Mouse (Mus musculus): ENCODE data around the gene Rb1.

Rb1 gene

DNA sequence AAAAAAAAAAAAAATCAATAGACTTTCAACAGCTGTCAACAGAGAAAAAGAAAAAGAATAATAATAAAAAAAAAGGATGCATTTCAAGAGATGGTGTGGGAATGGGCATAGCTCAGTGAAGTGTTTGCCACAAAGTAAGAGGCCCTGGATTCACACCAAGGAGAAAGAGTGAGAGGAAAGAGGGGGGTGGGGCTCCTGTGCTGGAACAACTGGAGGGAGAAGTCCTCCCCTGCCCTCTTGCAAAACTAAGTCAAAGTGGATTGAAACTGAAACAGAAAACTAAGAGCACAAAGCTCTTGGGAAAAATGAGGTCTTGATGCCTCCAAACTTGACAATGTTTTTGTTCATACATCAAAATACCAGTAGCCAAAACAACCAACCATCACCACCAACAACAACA lies 116.4 kb downstream of the Rb1 start:
- no peak for DNase-seq (ENCODE audit: low read depth, low spot score)

DNA sequence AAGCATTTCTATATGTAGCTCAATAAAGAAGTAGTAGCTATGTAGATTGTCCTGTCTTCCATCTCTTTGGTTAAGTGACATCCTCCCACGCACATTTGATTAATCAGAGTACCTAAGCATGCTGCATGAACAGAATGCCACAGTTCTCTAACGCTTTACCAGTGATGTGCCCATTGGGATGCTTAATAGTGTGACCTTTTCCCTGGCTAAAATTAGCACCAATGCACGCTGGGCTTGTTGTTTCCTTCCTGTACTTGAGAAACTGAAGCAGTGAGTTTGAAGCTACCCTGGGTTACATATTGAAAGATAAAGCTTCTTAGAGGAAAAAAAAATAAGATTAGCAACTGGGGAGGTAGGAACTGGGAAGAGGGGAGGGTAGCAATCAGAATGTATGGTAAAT lies 121.6 kb downstream of the Rb1 start:
- peak; percentile 70 for DNase-seq (ENCODE audit: low read depth, low spot score)

DNA sequence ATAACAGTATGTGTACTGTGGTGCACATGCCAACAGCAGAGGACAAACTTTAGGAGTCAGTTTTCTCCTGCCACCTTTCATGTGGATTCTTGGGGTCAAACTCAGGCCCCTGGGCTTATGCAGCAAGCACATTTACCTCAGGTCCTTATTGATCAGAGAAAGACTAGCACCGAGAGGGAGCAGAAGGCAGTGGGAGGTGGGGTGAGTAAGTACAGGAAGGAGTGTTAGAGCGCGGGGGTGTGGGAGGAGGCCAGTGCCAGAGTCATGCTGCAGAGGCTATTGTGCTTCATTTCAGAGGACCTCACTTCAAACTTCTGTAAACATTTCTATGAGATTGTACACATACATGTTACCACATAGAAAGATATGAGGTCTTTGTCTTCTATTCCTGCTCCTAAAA lies 124.2 kb downstream of the Rb1 start:
- peak; percentile 15 for DNase-seq (ENCODE audit: low read depth, low spot score)

DNA sequence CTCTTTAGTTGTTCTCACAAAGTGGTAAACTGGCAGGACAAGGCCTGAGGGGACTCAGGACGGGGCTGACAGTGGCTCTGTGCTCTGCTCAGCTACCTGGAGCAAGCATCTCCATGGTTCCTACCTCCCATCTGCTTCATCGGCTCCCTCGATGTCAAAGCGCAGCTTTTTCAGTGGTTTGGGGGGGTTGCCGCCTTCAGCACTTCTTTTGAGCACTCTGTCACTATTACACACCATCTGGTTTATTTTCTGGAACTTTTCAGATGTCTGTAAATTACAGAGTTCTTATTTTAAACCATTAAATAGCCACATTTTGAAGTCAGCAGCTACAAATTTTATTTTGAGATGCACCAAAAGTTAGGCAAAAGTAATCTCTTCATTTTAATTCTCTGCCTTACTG lies 126.6 kb downstream of the Rb1 start:
- DNase-seq (ENCODE audit: low read depth, low spot score): peak; percentile 58

DNA sequence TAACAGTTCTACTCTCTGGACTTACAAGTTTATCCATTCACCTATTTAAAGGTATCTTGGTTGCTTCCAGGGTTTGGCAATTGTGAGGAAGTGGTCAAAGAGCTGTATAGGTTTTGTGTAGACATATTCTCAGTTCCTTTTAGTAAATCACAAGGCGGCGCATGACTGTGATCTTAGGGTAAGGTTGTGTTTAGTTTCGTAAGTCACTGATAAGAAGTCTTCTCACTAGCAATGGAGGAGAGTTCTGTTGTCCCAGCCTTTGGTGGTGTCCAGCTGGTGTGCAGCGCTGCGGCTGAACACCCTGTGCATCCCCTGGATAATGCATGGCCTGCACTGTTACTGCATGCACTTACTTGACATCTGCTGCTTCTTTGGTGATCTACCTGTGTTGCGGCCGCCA lies 138.7 kb downstream of the Rb1 start:
- no peak for DNase-seq (ENCODE audit: low read depth, low spot score)

DNA sequence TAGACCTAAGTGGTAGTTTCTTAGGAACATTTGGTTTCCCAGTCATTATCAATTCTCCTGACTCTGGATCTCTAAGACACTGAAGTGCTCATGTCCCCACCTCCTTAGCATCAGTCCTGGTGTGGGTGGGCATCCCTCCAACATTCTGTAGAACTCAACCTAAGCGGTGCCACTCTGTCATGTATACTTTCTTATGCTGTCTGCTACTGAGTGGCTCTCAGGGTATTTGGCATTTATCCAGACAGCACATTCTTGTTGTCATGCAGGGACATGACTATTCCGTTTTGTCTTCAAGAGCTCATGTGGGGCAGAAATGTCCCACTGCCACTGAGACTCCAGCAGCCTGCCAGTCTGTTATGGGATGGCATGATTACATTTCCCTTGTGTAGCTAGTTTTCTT lies 144.5 kb downstream of the Rb1 start:
- DNase-seq (ENCODE audit: low read depth, low spot score): no peak

DNA sequence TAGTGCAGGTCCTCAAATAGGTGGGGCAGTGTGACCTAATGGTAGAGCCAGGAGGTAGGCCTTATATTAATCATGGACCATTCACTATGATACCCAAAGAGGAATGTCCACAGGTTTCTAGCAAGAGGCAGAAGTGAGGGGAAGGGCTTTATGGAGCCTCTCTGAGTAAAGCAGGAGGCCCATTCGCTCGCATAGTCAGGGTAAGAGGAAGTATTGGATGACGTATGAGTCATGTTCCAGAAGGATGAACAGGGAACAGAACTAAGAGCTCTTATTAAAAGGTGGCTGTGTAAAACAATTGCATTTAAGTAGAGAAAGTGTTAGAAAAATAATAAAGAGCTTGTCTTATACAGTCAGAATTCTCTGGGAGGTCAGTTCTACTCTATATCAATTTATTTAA lies 145.0 kb downstream of the Rb1 start:
- no peak for DNase-seq (ENCODE audit: low read depth, low spot score)

DNA sequence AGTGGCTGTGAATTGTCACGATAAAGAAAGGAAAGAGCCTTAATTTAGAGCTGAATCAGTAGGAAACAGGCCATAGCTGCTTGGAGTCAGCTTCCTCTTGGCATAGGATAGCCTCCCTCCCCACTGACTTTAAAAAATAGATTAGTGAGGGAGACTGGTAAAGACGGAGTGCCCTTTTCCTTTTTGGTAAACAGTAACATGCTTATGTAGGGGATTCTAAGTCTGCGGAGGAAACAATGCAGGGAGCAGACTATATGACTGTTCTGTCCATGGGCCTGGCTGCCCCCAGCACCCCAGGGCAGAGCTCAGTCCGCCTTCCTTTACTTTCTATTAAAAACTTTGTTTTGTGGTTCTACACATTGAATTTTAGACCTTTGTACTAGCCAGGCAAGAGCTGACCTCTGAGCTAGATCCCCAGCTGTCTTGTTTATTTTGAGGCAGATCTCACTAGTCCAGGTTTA lies 146.4 kb downstream of the Rb1 start:
- DNase-seq (ENCODE audit: low read depth, low spot score): no peak

DNA sequence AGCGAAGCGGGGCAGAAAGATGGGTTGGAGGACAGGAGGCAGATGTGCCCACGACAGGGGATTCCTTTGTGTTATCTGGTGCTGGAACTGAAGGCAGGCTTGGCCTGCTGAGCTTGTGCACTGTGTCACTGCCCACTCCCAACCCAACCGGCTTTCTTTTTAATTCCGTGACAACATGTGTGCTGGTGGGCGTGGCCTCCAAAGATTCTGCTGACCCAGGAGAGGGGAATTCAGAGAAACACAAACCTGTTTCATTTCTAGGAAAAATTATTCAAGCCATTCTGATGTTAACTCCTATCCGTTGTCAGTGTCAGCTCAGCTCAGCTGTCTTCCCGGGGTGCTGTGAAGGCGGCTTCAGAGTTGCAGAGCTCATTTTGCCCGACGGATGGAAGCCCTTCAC lies 147.7 kb downstream of the Rb1 start:
- no peak for DNase-seq (ENCODE audit: low read depth, low spot score)

DNA sequence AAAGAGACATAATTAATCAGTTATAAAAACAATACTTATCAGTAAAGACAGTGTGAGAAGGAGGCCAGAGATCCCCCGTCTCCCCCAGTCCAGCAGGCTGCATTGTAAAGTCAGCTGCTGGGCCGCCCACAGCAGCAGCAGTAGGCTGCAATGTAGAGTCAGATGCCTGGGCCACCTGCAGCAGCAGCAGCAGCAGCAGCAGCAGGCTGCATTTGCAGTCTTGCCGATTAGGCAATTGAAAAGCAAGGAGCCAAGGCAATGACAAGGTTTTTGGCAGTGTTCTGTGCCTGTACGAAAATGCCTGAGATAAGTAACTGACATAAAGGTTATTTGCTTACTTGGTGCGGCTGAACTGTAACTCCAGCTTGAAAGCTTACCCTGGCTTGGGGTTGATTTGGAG lies 149.4 kb downstream of the Rb1 start:
- no peak for DNase-seq (ENCODE audit: low read depth, low spot score)

DNA sequence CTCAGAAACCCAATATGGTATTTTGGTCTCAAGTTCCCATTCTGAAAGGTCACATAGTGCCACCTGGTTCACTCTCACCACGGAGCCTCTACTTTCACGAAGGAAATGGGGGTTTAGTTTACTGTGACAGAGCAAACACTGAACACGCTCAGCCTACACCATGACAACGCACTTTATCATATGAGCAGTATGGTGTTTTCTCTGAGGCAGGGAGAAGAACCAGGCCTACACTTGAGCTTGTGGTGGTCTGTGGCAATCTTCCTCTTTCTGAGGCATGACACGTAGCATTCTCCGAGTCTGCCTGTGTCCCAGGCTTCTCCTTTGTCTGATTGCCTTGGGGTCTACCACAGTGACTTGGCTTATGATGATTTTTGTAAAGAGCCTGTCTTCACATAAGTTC lies 149.8 kb downstream of the Rb1 start:
- DNase-seq (ENCODE audit: low read depth, low spot score): peak; percentile 26

DNA sequence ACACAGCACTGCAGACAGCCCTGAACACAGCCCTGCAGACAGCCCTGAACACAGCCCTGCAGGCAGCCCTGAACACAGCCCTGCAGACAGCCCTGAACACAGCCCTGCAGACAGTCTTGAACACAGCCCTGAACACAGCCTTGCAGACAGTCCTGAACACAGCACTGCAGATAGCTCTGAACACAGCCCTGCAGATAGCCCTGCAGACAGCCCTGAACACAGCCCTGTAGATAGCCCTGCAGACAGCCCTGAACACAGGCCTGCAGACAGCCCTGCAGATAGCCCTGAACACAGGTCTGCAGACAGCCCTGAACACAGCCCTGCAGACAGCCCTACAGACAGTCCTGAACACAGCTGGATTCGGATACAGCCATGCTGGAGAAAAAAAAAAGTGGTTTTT lies 150.6 kb downstream of the Rb1 start:
- DNase-seq (ENCODE audit: low read depth, low spot score): no peak

DNA sequence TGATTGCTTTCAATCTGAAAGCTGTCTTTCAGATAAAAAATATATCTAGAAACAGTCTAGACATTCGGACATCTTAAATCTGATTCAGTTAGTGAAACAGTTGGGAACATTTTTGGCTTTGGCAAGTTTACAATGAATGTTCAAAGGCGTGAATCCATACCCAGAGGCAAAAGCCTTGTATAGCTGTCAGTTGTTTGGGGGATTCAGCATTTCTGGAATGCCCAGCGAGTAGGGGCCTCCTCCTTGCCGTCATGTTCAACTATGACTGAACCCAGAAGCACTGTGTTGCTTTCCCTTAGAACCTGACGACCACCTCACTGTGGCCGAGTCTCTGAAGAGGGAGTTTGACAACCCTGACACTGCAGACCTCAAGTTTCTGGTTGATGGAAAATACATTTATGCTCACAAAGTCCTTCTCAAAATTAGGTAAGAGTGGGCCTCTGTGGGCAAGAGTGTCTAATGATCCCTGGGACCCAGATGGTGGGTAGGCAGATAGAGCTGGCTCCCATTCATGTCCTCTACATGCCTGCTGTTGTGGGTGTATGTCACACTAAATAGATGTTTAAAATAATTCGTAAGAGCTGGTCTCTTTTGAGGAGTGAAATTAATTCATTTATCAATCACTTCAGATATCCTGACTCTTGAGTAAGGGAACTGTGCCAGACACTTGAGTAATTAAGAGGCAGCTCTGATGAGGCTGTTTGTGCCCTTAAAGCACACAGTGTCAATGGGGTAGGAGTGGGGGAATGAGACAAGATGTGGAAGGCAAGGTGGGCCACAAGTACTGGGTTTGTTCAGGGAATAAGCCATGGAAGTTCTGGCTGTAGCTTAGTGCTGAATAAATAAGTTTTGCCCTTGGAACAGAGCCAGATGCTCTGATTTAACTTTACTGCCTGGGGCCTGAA lies 151.3 kb downstream of the Rb1 start:
- DNase-seq (ENCODE audit: low read depth, low spot score): peak; percentile 66

DNA sequence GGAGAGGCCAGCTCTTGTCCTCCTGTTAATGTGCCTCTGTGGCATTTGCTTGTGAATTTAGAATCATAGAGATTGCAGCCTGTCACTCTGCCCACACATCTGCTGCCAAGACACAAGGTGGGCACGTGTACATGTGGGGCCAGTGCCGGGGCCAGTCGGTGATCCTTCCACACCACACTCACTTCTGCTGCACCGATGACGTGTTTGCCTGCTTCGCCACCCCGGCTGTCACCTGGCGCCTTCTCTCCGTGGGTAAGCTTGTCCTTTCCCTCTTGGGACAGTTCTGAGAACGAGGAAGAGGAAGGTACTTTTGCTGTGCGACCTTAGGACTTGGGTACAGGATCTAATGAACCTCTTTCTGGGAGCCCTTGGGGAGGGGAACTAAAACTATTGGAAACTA lies 152.0 kb downstream of the Rb1 start:
- DNase-seq (ENCODE audit: low read depth, low spot score): no peak

DNA sequence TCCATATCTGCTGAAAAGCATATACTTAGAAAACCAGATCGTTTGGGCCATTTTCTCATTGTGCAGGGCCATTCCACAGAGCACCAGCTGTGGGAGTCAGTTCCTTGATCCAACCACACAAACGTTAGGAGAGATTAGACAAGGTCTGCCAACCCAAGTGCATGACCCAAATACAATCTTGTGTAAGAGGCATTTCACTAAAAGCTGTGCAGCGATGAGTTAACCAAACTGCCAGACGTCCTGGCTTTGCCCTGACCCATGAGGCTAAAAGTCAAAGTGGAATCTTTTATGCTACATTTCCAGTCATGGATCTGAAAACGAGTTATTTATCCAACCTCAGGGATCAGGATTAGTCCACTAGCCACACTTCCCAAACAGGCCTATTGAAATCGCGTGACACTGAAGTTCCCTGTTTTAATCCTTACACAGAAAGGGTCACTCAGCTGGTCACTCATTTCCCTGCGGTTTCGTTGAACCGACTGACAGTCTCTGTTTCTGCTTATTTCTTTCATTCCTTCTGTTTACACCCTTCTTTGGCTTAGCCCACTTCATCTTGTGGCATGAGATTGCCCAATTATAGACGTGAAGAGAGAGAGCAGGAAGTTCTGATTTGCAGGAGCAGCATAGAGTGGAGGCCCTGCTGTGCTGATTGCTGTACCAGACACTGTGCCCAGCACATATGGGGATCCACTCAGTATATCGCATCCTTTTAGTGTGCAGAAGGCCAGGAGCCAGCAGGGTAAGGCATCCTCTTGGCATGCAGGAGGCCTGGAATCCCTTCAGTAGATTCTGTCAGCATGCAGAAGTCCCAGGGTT lies 153.2 kb downstream of the Rb1 start:
- peak; percentile 91 for DNase-seq (ENCODE audit: low read depth, low spot score)

DNA sequence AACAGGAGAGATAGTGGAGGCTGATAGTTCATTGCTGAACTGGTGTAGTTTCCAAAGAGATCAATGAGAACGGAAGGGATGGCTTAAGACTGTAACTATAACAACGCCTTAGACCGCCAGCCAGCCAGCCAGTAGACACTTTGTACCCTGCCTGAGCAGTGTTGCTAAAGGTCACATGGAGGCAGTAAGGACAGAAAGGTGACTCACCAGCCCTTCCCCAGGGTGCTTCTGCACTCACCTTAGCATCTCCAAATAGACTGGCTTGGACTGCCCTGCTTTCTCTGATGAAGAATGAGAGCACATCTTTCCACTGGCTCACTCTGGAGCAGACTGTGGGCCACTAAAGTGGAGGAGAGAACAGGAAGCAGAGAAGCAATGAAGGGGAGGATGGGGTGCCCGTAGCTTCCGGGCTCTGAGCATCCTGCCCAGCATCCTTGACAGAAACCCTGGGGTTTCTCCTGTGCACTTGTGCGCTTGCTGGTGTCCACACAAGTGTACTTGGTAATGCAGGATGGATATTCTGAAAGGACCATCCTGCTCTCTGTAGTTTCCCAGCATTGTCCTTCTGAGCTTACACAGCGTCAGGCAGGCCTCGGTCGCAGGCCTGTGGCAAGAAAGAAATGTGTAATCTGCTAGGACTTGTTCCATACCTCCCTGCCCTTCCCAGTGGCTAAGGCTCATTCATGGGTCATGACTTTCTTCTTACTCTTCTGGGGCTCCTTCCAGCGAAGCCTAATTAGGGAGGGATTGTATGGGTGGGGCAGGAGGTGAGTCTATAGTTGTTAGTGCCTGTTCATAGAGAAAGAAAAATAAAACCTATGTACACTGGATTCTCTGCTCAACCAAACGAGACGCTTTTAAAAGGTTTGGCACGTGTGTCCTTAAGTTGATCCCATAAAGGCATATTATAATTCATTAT lies 155.4 kb downstream of the Rb1 start:
- DNase-seq (ENCODE audit: low read depth, low spot score): peak; percentile 32

DNA sequence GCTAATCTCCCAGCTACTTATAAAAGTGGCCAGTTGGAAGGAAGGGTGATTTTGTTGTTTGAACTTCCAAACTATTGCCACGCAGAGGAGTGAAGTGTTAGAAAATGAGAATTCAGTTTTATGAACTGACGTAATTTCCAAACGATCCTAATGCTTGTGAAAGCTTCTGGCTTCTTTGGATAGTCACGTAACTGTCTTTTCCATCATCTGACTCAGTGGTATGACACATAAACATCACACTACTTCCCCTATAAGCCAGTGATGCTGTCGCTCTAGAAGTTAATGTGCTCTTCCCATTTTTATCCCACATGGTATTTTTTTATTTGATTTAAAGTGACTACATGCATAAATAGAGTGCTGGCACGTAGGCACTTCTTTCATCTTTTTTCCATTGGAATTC lies 157.0 kb downstream of the Rb1 start:
- no peak for DNase-seq (ENCODE audit: low read depth, low spot score)

DNA sequence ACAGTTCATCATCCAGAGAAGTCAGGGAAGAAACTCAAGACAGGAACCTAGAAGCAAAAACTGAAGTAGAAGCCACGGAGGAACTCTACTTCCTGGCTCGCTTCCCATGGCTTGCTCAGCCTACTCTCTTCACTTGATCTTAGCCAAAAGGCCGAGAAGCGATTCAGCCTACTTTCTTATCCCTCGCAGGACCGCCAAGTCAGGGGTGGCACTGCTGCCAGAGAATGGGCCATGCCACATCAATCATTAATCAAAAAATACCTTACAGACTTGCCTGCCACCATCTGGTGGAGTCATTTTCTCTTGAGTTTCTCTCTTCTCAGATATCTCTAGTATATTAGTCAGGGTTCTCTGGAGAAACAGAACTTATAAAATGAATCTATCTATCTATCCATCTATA lies 160.5 kb downstream of the Rb1 start:
- no peak for DNase-seq (ENCODE audit: low read depth, low spot score)

DNA sequence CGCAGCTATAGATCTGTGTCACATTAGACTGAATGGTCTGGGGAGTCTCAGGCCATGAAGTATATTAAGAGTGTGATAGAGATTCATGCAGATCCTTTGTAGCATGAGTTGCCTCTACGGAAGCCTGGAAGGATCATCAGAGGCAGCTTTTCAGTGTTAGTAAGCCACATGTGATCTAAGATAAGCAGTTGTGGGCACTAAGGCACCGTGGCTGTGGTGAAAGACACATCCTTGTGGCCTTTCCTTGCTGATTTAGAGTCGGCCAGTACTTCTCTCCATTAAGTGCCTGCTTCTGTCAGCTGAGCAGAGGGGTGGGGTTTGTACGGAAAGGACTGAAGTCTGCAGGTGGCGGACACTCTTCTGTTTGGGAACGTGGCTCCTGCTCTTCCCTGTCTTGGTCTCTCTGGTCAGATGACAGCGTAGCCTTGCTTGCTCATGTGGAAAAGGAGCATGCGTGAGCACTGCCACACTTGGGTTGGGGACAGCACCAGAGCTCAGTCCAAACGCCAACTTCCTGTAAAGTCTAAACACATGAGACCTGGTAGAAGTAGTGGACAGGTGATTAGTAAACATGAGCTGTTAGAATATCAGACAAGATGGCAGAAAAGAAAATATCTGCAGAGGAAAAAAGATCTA lies 162.1 kb downstream of the Rb1 start:
- no peak for DNase-seq (ENCODE audit: low read depth, low spot score)

DNA sequence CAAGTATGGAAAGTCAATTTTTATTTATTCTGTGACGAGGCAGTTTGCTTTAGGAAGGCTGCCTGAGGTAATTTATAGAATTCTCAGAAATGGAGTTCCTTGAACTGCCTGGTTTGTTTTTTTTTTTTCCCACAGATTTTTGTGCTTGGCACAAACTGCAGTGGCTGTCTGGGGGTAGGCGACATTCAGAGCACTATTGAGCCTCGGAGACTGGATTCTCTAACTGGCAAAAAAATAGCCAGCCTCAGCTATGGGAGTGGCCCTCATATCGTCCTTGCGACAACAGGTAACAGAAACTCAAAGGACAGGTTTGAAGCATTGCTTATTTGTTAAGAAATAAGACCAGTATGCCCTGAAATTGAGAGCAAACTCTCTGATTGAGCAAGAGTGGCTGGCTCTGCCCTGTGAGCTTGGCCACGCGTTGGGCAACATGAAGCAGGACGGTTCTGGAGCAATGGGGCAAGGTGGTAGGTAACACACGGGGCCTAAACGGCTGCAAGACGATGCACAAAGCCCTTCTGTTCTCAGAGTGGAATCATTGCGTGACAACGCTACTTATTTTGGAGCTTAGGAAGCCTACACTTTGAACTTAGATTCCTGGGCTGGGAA lies 163.3 kb downstream of the Rb1 start:
- DNase-seq (ENCODE audit: low read depth, low spot score): peak; percentile 36

DNA sequence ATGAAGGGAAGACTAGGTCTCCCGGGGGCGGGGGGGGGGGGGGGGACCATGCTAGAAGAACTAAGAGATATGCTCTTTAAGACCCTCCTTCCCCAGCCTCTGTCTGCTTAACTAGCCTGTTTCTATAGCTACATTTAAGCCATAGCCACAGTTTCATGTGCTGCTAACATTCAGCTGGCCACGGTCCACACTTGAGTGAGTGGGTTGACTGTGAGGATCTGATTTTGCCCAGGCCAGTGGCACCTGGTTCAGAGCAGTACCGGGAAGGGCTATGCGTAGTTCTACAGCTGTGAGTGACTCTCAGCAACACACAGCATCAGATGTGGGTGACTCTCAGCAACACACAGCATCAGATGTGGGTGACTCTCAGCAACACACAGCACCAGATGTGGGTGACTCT lies 164.3 kb downstream of the Rb1 start:
- DNase-seq (ENCODE audit: low read depth, low spot score): no peak

Measured in brain, adult 2 months (tissue).